Mouse (Mus musculus) heart, adult 2 months (tissue): Measurements from ENCODE around the gene B4galt3. TPM values are rescaled to one million over a fixed set of nuclear protein-coding genes. Genes with fewer than 3 reads are reported as not detected.

Experiments
- DNase-seq, 2 experiments: peaks; one replicate each; pipeline ENCODE4 v3.0.0; 2021
- H3K27ac ChIP-seq: fragments of 200-600 bp; 2 replicates; pipeline ENCODE4 v1.8.1; 2022
- H3K27me3 ChIP-seq: fragments of 200-500 bp; 2 replicates; pipeline ENCODE4 v1.6.1; 2012; ENCODE audit warnings: mild to moderate bottlenecking, low read length, inconsistent platforms, mixed read lengths; ENCODE audit not compliant: control insufficient read depth, insufficient read depth
- H3K36me3 ChIP-seq: fragments of 200-500 bp; 2 replicates; pipeline ENCODE4 v1.6.1; 2012; ENCODE audit warnings: low read length, inconsistent platforms; ENCODE audit not compliant: control insufficient read depth, insufficient read depth
- H3K4me1 ChIP-seq: fragments of 200-500 bp; 2 replicates; pipeline ENCODE4 v1.6.1; 2011; ENCODE audit warnings: low read length; ENCODE audit not compliant: control insufficient read depth, insufficient read depth
- H3K4me3 ChIP-seq: fragments of 200-600 bp; 2 replicates; pipeline ENCODE4 v1.8.1; 2022
- H3K79me2 ChIP-seq: fragments of 200-500 bp; replicated peaks from 2 replicates; pipeline ENCODE4 v1.6.1; 2012; ENCODE audit warnings: mild to moderate bottlenecking, inconsistent platforms, low read length, moderate library complexity, mixed read lengths; ENCODE audit not compliant: control insufficient read depth, insufficient read depth
- H3K9ac ChIP-seq: fragments of 200-500 bp; 2 replicates; pipeline ENCODE4 v1.6.1; 2012; ENCODE audit warnings: low read depth, mild to moderate bottlenecking, control low read depth, inconsistent platforms, low read length, mixed read lengths
- CTCF ChIP-seq: fragments of 200-600 bp; IDR thresholded peaks from 2 replicates; pipeline ENCODE4 v1.8.1; 2022; ENCODE audit warnings: antibody characterized with exemption, mild to moderate bottlenecking, moderate library complexity
- EP300 ChIP-seq: fragments of 200-500 bp; IDR thresholded peaks from 2 replicates; pipeline ENCODE4 v1.6.1; 2011; ENCODE audit warnings: low read depth, low read length, control low read depth; ENCODE audit not compliant: insufficient read depth
- POLR2A ChIP-seq: fragments of 200-500 bp; IDR thresholded peaks from 2 replicates; pipeline ENCODE4 v1.6.1; 2011; ENCODE audit warnings: mild to moderate bottlenecking, low read depth, low read length, control low read depth; ENCODE audit not compliant: insufficient read depth
- WGBS: fragments of 180-500 bp; shearing (Covaris S2); methylation state at CpG from one replicate; pipeline ENCODE4 v1.1.7; 2018; 5-methylcytosine and 5-hydroxymethylcytosine counted together
- intact Hi-C: fragments of 180-260 bp; cut with DNase I; formaldehyde crosslinking; loops from one replicate; pipeline ENCODE4 v1.15.1; 2025
- polyA plus RNA-seq: library from polyadenylated mRNA; depleted of rRNA; stranded (reverse); fragments of >200 nt; gene quantifications from 2 replicates; pipeline ENCODE4 v1.2.3, GENCODE M21; 2012
- total RNA-seq, 2 experiments: library from RNA; stranded (reverse); gene quantifications; 2 replicates each; pipeline ENCODE4 v1.2.3; 2021

B4galt3 gene
- total and polyA plus RNA-seq, 3 experiments: 16.4 to 41.9 (median 17.4) TPM

DNA sequence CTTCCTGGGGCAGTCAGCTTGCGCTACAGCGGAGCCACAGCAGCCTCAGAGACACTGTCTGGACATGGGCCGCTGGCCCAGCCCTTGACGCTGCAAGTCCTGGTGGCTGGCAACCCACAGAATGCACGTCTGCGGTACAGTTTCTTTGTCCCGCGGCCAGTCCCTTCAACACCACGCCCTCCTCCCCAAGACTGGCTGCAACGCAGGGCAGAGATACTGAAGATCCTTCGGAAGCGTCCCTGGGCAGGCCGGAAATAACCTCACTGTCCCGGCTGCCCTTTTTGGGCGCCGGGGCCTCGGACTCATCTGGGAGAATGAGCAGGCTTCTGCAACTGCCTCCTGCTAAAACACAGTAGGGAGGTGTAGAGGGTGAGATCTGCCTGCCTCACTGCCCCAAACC is 11.2 kb upstream of the B4galt3 start:
- 59% methylated on average over 17 of the region's 17 CpGs for WGBS
- H3K79me2 ChIP-seq: no peaks in the 10 kb centered on the region
- DNase-seq: no peak
- H3K4me1 ChIP-seq: peaks cover 8% of the 10 kb centered on the region
- 0 out of 2 replicates have a peak overlapping the region, but pooled peaks have one; percentile 9 for H3K27ac ChIP-seq
- intact Hi-C loops: no loop called here
- TF ChIP-seq CTCF: no peak
- H3K9ac ChIP-seq: no peak overlapping the region
- peaks cover 4% of the 10 kb centered on the region; the same call in 1 of the 2 replicates for H3K36me3 ChIP-seq
- H3K4me3 ChIP-seq: no peak overlapping the region; the same call in 1 of the 2 replicates
- H3K27me3 ChIP-seq: no peaks in the 10 kb centered on the region

DNA sequence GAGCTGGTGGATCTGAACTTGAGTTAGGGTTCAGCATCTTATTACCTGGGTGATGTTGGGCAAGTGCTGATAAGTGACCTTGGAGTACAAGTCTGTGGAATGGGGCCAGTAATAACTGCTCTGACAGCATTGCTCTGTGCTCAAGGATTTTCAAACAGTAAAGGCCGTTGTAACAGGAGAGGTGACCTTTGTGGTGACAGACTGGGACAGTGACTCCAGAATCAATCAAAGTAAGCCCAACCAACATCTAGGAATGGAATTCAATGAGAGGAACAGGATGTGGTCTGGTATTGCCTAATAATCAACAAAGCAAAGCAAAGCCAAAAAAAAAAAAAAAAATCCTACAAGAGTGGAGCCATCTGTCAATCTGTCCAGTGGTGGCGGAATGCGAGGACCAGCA is 9.8 kb upstream of the B4galt3 start:
- H3K27ac ChIP-seq: no peak overlapping the region
- no peaks in the 10 kb centered on the region for H3K27me3 ChIP-seq
- no peak for DNase-seq
- H3K9ac ChIP-seq: no peak overlapping the region
- H3K79me2 ChIP-seq: no peaks in the 10 kb centered on the region
- H3K4me3 ChIP-seq: no peak overlapping the region
- intact Hi-C loops: no loop called here
- peaks cover 8% of the 10 kb centered on the region for H3K4me1 ChIP-seq
- TF ChIP-seq POLR2A: no peak
- TF ChIP-seq CTCF: no peak
- TF ChIP-seq EP300: no peak
- peaks cover 4% of the 10 kb centered on the region; the same call in 1 of the 2 replicates for H3K36me3 ChIP-seq
- 61% methylated on average over 3 of the region's 3 CpGs for WGBS

DNA sequence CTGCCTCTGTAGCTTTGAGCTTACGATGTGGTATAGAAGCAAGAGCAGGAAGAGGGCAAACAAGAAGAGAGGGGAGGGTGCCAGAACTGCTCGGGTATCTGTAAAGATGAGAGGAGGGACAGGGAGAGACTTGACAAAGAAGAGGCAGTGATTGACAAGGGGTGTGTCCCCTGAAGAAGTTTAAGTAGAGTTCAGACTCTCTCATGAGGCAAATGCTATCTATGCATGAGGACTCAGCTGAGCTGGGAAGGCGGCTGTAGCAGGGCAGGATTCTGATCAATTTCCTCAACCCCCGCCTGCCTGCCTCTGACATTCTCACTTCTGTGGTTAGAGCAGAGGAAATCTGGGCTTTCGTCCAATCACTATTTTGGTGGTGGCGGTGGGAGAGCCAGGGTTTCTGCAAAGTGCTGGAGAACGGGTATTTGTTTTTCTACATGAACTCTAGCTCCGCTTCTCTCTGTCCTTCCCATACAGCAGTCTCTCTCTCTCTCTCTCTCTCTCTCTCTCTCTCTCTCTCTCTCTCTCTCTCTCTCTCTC is 7.5 kb upstream of the B4galt3 start:
- WGBS: 0% methylated on average over 8 of the region's 8 CpGs
- TF ChIP-seq CTCF (no peak), EP300 (0 out of 2 replicates have a peak, but pooled peaks have one; percentile 20), POLR2A (0 out of 2 replicates have a peak, but pooled peaks have one; percentile 25)
- Histone ChIP-seq H3K9ac (peak overlapping the region; percentile 51), H3K27ac (peak overlapping the region; percentile 76), H3K36me3 (peaks cover 4% of the 10 kb centered on the region; the same call in 1 of the 2 replicates), H3K4me1 (peaks cover 6% of the 10 kb centered on the region), H3K27me3 (no peaks in the 10 kb centered on the region), H3K79me2 (no peaks in the 10 kb centered on the region), H3K4me3 (peak overlapping the region; percentile 31; the same call in 1 of the 2 replicates)
- peak; percentile 71 to 79 for DNase-seq
- intact Hi-C loops: no loop called here

DNA sequence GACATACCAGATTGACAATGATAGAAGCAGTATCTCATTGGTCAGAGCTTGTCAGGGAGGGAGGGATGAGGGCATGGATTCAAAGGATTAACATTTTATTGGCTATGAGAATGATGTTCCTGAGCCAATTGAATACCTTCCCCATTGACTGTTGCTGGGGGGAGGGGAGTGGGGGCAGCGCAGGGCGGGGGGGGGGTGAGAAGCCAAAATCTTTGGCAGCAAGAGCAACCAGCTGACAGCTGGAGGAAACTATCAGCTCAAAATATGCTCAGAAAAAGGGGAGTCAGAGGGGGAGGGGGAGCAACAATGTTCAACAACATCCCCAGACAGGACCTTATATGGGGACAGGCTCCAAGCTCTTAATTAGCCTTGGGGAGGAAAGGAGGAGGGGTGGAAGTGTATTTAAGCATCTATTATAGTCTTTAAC is 6.9 kb upstream of the B4galt3 start:
- TF ChIP-seq EP300: no peak
- H3K9ac ChIP-seq: no peak overlapping the region
- no peaks in the 10 kb centered on the region for H3K27me3 ChIP-seq
- no peak overlapping the region for H3K4me3 ChIP-seq
- WGBS: 0% methylated on average over 2 of the region's 2 CpGs
- H3K79me2 ChIP-seq: no peaks in the 10 kb centered on the region
- DNase-seq: no peak
- peak overlapping the region; percentile 76 for H3K27ac ChIP-seq
- intact Hi-C loops: no loop called here
- peaks cover 6% of the 10 kb centered on the region for H3K4me1 ChIP-seq
- peaks cover 4% of the 10 kb centered on the region; the same call in 1 of the 2 replicates for H3K36me3 ChIP-seq

DNA sequence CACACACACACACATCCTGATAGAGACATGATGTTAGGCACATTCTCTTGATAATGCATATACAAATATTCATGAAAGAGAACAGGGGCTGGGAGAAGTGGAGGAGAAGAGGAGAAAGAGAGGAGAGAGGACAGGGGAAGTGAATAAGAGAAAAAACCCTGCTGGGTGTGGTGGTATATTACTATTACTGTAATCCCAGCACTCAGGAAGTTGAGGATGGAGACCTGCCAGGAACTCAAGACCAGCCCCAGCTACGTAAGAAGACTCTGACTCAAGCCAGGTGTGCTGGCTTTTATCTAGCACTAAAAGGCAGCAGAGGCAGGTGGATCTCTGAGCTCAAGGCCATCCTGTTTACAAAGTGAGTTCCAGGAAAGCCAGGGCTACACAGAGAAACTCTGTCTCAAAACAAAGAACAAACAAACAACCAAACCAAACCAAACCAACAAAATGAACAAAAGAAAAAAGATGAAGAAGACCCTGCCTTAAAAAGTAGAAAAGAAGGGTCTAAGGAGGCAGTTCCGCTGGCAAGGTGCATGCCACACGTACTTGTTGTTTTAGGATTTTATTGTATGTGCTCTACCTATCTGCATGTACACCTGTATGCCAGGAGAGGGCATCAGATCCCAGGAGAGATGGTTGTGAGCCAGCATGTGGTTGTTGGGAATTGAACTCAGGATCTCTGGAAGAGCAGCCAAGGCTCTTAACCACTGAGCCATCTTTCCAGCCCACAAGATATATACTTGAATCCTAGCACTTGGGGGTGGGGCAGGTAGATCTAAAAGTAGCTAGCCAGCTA is 6.3 kb upstream of the B4galt3 start:
- intact Hi-C loops: no loop called here
- Histone ChIP-seq H3K9ac (no peak overlapping the region), H3K4me3 (no peak overlapping the region), H3K27ac (peak overlapping the region; percentile 76), H3K4me1 (peaks cover 6% of the 10 kb centered on the region), H3K27me3 (no peaks in the 10 kb centered on the region), H3K36me3 (peaks cover 4% of the 10 kb centered on the region; the same call in 1 of the 2 replicates), H3K79me2 (no peaks in the 10 kb centered on the region)
- DNase-seq: no peak
- WGBS: 71% methylated on average over 3 of the region's 3 CpGs
- no peak for TF ChIP-seq EP300
- TF ChIP-seq CTCF: peak; percentile 27
- no peak for TF ChIP-seq POLR2A
